In genomic region chr9:45838069-45838433, GRCm38 (mm10) we compare ENCODE assay signal across 8 mouse cellular contexts. TPM values are rescaled to one million over a fixed set of nuclear protein-coding genes. Genes with fewer than 3 reads are reported as not detected.
A peak's percentile ranks its signal among the peaks of the same experiment; 100 is the strongest.
DNase-seq lines count a peak whose midpoint lies in the region; ATAC-seq and TF ChIP-seq lines count a peak whose summit lies in the region.

No protein-coding gene starts in this region.

- H3K36me3 ChIP-seq in heart, postnatal 0 days (replicated peaks; ENCODE audit: control insufficient read depth, insufficient read depth, low read length): no peaks in the 10 kb centered on the region
- no peaks in the 10 kb centered on the region for H3K36me3 ChIP-seq in embryonic facial prominence, embryonic 10.5 days (replicated peaks)
- no peaks in the 10 kb centered on the region for H3K36me3 ChIP-seq in hindbrain, embryonic 15.5 days
- H3K36me3 ChIP-seq in midbrain, embryonic 13.5 days: no peaks in the 10 kb centered on the region

- H3K9ac ChIP-seq in heart, postnatal 0 days (replicated peaks; ENCODE audit: low read depth, low read length): no peak overlapping the region
- 0 out of 2 replicates have a peak overlapping the region, but pooled peaks have one; percentile 16 for H3K9ac ChIP-seq in hindbrain, embryonic 15.5 days
- H3K9ac ChIP-seq in midbrain, embryonic 13.5 days (replicated peaks): peak overlapping the region; percentile 46; the same call in 1 of the 2 replicates

- TF ChIP-seq EP300 in heart, postnatal 0 days (IDR thresholded peaks at IDR 0.05; ENCODE audit: low read depth): no peak

- intact Hi-C loops in heart, postnatal 14 days (cut with DNase I): loop anchor here (5.0 kb wide), 1 partner anchor 39 kb away; no protein-coding TSS in a partner anchor

- ATAC-seq in heart, postnatal 0 days (ENCODE audit: insufficient read depth, low read depth): no peak
- ATAC-seq in hindbrain, embryonic 15.5 days (ENCODE audit: low FRiP score, low read depth): no peak
- ATAC-seq in midbrain, embryonic 13.5 days: no peak

- H3K4me2 ChIP-seq in heart, postnatal 0 days (ENCODE audit: low read depth, low read length): peak overlapping the region; percentile 96
- peak overlapping the region; percentile 94 for H3K4me2 ChIP-seq in hindbrain, embryonic 15.5 days
- H3K4me2 ChIP-seq in midbrain, embryonic 13.5 days (replicated peaks): peak overlapping the region; percentile 25; the same call in 1 of the 2 replicates

- H3K4me3 ChIP-seq in heart, postnatal 0 days (ENCODE audit: low read depth, low read length): peak overlapping the region; percentile 88
- H3K4me3 ChIP-seq in embryonic facial prominence, embryonic 10.5 days: peak overlapping the region; percentile 79
- peak overlapping the region; percentile 94 for H3K4me3 ChIP-seq in hindbrain, embryonic 15.5 days
- no peak overlapping the region for H3K4me3 ChIP-seq in midbrain, embryonic 13.5 days (replicated peaks)

- H3K9me3 ChIP-seq in heart, postnatal 0 days (replicated peaks; ENCODE audit: control insufficient read depth, low read length): no peaks in the 10 kb centered on the region
- no peaks in the 10 kb centered on the region for H3K9me3 ChIP-seq in embryonic facial prominence, embryonic 10.5 days
- H3K9me3 ChIP-seq in hindbrain, embryonic 15.5 days: no peaks in the 10 kb centered on the region
- H3K9me3 ChIP-seq in midbrain, embryonic 13.5 days: no peaks in the 10 kb centered on the region

- peaks cover 27% of the 10 kb centered on the region for H3K4me1 ChIP-seq in heart, postnatal 0 days (ENCODE audit: control insufficient read depth, insufficient read depth)
- peaks cover 27% of the 10 kb centered on the region for H3K4me1 ChIP-seq in embryonic facial prominence, embryonic 10.5 days
- H3K4me1 ChIP-seq in hindbrain, embryonic 15.5 days (replicated peaks): peaks cover 42% of the 10 kb centered on the region
- peaks cover 43% of the 10 kb centered on the region for H3K4me1 ChIP-seq in midbrain, embryonic 13.5 days (replicated peaks)

- 21% methylated on average over 4 of the region's 4 CpGs for WGBS in heart, postnatal 0 days
- 25% methylated on average over 4 of the region's 4 CpGs for WGBS in embryonic facial prominence, embryonic 10.5 days
- WGBS in hindbrain, embryonic 15.5 days: 24% methylated on average over 4 of the region's 4 CpGs
- 18% methylated on average over 4 of the region's 4 CpGs for WGBS in midbrain, embryonic 13.5 days

- no peak for DNase-seq in heart, postnatal 0 days (ENCODE audit: low spot score)
- no peak for DNase-seq in heart, postnatal 14 days
- DNase-seq in embryonic facial prominence, embryonic 10.5 days (ENCODE audit: low spot score): no peak
- DNase-seq in MN1 (ENCODE audit: low spot score): no peak
- no peak for DNase-seq in right cerebral cortex, postnatal 25 days
- no peak for DNase-seq in retina, embryonic 14.5 days (ENCODE audit: low spot score)

- TF ChIP-seq CTCF in heart, postnatal 0 days (IDR thresholded peaks at IDR 0.05; ENCODE audit: low read depth): no peak

- no peaks in the 10 kb centered on the region for H3K27me3 ChIP-seq in heart, postnatal 0 days (ENCODE audit: control insufficient read depth, insufficient read depth, low read length)
- H3K27me3 ChIP-seq in embryonic facial prominence, embryonic 10.5 days (replicated peaks; ENCODE audit: low read depth, poor library complexity, severe bottlenecking): no peaks in the 10 kb centered on the region
- no peaks in the 10 kb centered on the region for H3K27me3 ChIP-seq in hindbrain, embryonic 15.5 days
- no peaks in the 10 kb centered on the region for H3K27me3 ChIP-seq in midbrain, embryonic 13.5 days

- H3K27ac ChIP-seq in heart, postnatal 0 days (ENCODE audit: low read depth): no peak overlapping the region
- H3K27ac ChIP-seq in embryonic facial prominence, embryonic 10.5 days (replicated peaks): no peak overlapping the region
- no peak overlapping the region for H3K27ac ChIP-seq in hindbrain, embryonic 15.5 days (replicated peaks)
- no peak overlapping the region for H3K27ac ChIP-seq in midbrain, embryonic 13.5 days

RNA-seq across cellular contexts. Expression of gene Bace1, which starts 0.3 kb away (rescaled TPM):
- total RNA-seq in heart, postnatal 0 days (2014; rRNA removed; ENCODE audit: low replicate concordance): 29.0 and 52.6 TPM in 2 replicates
- 16.7 and 17.8 TPM in 2 replicates for polyA plus RNA-seq in heart, postnatal 0 days (2015; fragmentation: Nextera tagmentation; extraction: Ambion mirVana)
- total RNA-seq in heart, postnatal 14 days (2021): 10 to 100 TPM; 39.8 to 40.4 TPM
- 22.4 and 22.6 TPM in 2 replicates for polyA plus RNA-seq in embryonic facial prominence, embryonic 10.5 days (2016; fragmentation: Nextera tagmentation; extraction: Ambion mirVana)
- 52.2 and 53.1 TPM in 2 replicates for polyA plus RNA-seq in hindbrain, embryonic 15.5 days (2015; fragmentation: Nextera tagmentation; extraction: Ambion mirVana)
- 47.0 and 50.6 TPM in 2 replicates for polyA plus RNA-seq in midbrain, embryonic 13.5 days (2015; fragmentation: Nextera tagmentation; extraction: Ambion mirVana)

RNA-seq across cellular contexts. Expression of gene Cep164, which starts 9.6 kb away (rescaled TPM):
- total RNA-seq in heart, postnatal 0 days (2014; rRNA removed; ENCODE audit: low replicate concordance): 15.7 and 29.8 TPM in 2 replicates
- 7.0 and 9.4 TPM in 2 replicates for polyA plus RNA-seq in heart, postnatal 0 days (2015; fragmentation: Nextera tagmentation; extraction: Ambion mirVana)
- total RNA-seq in heart, postnatal 14 days (2021): 1 to 10 TPM; 7.0 TPM
- polyA plus RNA-seq in embryonic facial prominence, embryonic 10.5 days (2016; fragmentation: Nextera tagmentation; extraction: Ambion mirVana): 22.8 and 24.4 TPM in 2 replicates
- 14.8 and 14.9 TPM in 2 replicates for polyA plus RNA-seq in hindbrain, embryonic 15.5 days (2015; fragmentation: Nextera tagmentation; extraction: Ambion mirVana)
- polyA plus RNA-seq in midbrain, embryonic 13.5 days (2015; fragmentation: Nextera tagmentation; extraction: Ambion mirVana): 14.9 and 15.5 TPM in 2 replicates

Comparison
In these comparisons a context has a peak if more than half of its experiments do, and no peak if none do; other contexts are left out.
1. H3K4me2 ChIP-seq: peak in every context shown above with its lines; median percentile 96 in heart, postnatal 0 days; 94 in hindbrain, embryonic 15.5 days; 25 in midbrain, embryonic 13.5 days.